Mouse (Mus musculus) forebrain, embryonic 14.5 days (tissue): ENCODE measurements at regions not wholly inside any gene's neighbourhood (a gene's known extent, or its start where the extent isn't known, plus 50 kb on each side); places are given as distances from the start of the nearest gene placed in this dataset.

Source experiments
- ATAC-seq: fragments of 200-750 bp; cut with Nextera tagmentation; 2 replicates; pipeline ENCODE4 v1.8.0; 2017; ENCODE audit warnings: mild to moderate bottlenecking, moderate library complexity
- DNase-seq: peaks from one replicate; pipeline ENCODE4 v3.0.0-alpha.2; 2015; ENCODE audit warnings: low spot score
- H3K27ac ChIP-seq: fragments of 300-500 bp; sonication (generic); 2 replicates; pipeline ENCODE4 v1.5.1; 2014; ENCODE audit warnings: low read depth, mild to moderate bottlenecking, control low read depth, low read length, moderate library complexity
- H3K27me3 ChIP-seq: fragments of 300-500 bp; sonication (generic); replicated peaks from 2 replicates; pipeline ENCODE4 v1.6.1; 2014; ENCODE audit warnings: low read length, control low read depth, mixed read lengths; ENCODE audit not compliant: control insufficient read depth, insufficient read depth
- H3K36me3 ChIP-seq: fragments of 300-500 bp; sonication (generic); 2 replicates; pipeline ENCODE4 v1.6.1; 2014; ENCODE audit warnings: low read length, control low read depth; ENCODE audit not compliant: control insufficient read depth, insufficient read depth
- H3K4me1 ChIP-seq: fragments of 300-500 bp; sonication (generic); 2 replicates; pipeline ENCODE4 v1.6.1; 2014; ENCODE audit warnings: antibody characterized with exemption, low read length, control low read depth; ENCODE audit not compliant: control insufficient read depth, insufficient read depth
- H3K4me2 ChIP-seq: fragments of 300-500 bp; sonication (generic); 2 replicates; pipeline ENCODE4 v1.6.1; 2014; ENCODE audit warnings: mild to moderate bottlenecking, control low read depth, low read length
- H3K4me3 ChIP-seq: fragments of 300-500 bp; sonication (generic); 2 replicates; pipeline ENCODE4 v1.5.1; 2014; ENCODE audit warnings: low read depth, low read length, control low read depth
- H3K9ac ChIP-seq: fragments of 300-500 bp; sonication (generic); 2 replicates; pipeline ENCODE4 v1.6.1; 2014; ENCODE audit warnings: mild to moderate bottlenecking, low read length, control low read depth, moderate library complexity
- H3K9me3 ChIP-seq: fragments of 300-500 bp; sonication (generic); replicated peaks from 2 replicates; pipeline ENCODE4 v1.6.1; 2016; ENCODE audit warnings: low read length, control low read depth, mixed read lengths; ENCODE audit not compliant: control insufficient read depth
- WGBS: fragments of 180-500 bp; shearing (Covaris S2); extraction: QIAGEN DNeasy Blood & Tissue Kit; methylation state at CpG from one replicate; pipeline ENCODE4 v1.1.7; 2014; 5-methylcytosine and 5-hydroxymethylcytosine counted together

DNA sequence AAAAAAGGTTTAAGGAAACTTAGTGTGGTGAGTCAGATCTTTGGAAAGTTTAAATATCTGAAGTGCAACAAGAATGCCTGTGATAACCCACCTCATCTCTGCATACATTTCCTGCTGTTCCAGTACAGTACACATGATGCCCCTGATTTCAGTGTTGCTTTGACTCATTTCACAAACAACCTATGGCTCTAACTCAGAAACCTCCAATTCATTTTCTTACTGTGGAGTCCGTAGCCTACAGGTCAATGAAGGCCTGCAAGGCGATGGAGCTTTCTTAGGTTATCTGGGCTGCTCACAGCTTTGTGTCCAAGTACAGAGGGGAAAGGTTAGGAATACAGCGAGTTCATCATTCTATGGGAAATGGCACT, 235.8 kb upstream of the Map3k7 start:
- Histone ChIP-seq H3K27me3 (no peaks in the 10 kb centered on the region), H3K4me2 (no peak overlapping the region), H3K27ac (no peak overlapping the region), H3K36me3 (no peaks in the 10 kb centered on the region), H3K9me3 (no peaks in the 10 kb centered on the region), H3K9ac (no peak overlapping the region), H3K4me3 (no peak overlapping the region), H3K4me1 (peaks cover 9% of the 10 kb centered on the region)
- 36% methylated on average over 3 of the region's 3 CpGs for WGBS
- DNase-seq (no peak), ATAC-seq (no peak; the same call in 1 of the 2 replicates)

DNA sequence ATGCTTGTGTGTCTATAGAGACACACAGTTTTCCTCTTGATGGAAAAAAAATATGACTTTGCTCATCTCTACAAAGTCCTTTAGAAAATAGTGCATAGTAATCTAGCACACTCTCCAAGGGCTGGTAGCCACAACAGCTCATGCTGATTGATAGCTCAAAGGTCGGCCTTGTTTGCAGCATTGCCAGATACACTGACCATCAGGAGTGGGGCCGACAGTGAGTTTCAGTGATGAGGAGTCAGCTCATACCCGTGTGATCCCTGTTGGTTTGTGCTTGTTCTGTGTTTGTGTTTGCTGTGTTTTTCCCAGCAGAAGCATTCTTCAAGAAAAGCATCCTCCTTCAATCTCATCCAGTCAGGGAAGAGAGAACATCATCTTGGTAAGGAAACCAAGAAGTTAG, 220.1 kb upstream of the Map3k7 start:
- DNase-seq, result no peak
- Histone ChIP-seq H3K27me3 (no peaks in the 10 kb centered on the region), H3K27ac (no peak overlapping the region), H3K36me3 (no peaks in the 10 kb centered on the region), H3K4me2 (no peak overlapping the region), H3K4me1 (no peaks in the 10 kb centered on the region), H3K9ac (no peak overlapping the region), H3K4me3 (no peak overlapping the region), H3K9me3 (no peaks in the 10 kb centered on the region)
- 90% methylated on average over 3 of the region's 3 CpGs for WGBS
- ATAC-seq, result no peak

DNA sequence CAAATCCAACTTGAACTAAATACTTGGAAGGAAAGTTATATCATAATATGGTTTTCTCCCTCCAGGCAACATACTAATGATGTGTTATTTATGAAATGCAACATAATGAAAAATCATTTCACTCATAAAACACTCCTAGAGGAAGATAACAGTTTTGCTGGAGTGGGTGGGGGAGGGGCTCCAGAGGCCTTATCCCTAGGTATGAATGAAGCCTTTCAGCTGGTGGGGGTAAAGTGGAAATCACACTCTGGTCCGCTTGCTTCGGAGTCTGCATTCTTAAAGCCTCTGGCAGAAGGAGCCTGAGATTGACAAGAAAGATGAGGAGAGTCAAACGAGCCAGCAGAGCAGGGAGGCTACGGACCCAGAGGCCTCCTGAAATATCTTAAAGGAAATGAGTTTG, 219.5 kb upstream of the Map3k7 start:
- WGBS, result 62% methylated on average over 4 of the region's 4 CpGs
- H3K4me3 ChIP-seq, result no peak overlapping the region
- ATAC-seq (no peak), DNase-seq (no peak)
- no peaks in the 10 kb centered on the region for H3K4me1 ChIP-seq
- H3K27me3 ChIP-seq, result no peaks in the 10 kb centered on the region
- no peak overlapping the region for H3K27ac ChIP-seq
- no peak overlapping the region for H3K4me2 ChIP-seq
- H3K9me3 ChIP-seq, result no peaks in the 10 kb centered on the region
- H3K9ac ChIP-seq, result no peak overlapping the region
- H3K36me3 ChIP-seq, result no peaks in the 10 kb centered on the region

DNA sequence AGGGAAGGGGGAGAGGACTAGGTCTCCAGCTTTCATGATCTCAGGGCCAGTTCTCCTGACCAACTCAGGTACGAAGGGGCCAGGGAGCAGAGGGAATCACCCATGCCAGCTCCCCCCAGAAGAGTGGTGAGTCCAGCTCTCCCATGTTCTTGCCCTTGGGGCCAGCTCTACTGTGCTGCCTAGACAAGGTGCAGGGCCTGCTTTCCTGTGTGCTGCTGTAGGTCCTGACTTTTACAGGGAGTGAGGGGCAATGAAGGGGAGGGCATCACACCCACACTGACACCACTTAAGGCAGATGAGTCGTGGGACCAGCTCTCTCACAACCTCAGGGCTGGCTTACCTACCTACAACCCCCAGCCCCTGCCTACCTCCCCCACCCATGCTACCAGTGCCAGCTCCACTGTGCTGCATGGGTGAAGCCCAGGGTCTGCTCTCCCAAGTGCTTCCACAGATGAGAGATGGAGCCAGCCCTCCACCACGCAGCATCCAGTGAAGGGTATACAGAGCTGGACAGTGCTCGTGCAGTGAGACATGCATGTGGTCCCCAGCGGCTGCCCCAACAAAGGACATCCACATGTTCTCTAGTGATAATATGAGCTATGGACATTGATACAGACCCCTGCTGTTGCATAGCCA, 210.1 kb upstream of the Map3k7 start:
- H3K4me1 ChIP-seq, result no peaks in the 10 kb centered on the region
- H3K9ac ChIP-seq, result no peak overlapping the region
- no peak overlapping the region for H3K4me2 ChIP-seq
- H3K4me3 ChIP-seq, result no peak overlapping the region
- H3K27me3 ChIP-seq, result no peaks in the 10 kb centered on the region
- no peaks in the 10 kb centered on the region for H3K36me3 ChIP-seq
- DNase-seq (no peak), ATAC-seq (no peak)
- WGBS, result 91% methylated on average over 5 of the region's 5 CpGs
- no peak overlapping the region for H3K27ac ChIP-seq
- H3K9me3 ChIP-seq, result no peaks in the 10 kb centered on the region

DNA sequence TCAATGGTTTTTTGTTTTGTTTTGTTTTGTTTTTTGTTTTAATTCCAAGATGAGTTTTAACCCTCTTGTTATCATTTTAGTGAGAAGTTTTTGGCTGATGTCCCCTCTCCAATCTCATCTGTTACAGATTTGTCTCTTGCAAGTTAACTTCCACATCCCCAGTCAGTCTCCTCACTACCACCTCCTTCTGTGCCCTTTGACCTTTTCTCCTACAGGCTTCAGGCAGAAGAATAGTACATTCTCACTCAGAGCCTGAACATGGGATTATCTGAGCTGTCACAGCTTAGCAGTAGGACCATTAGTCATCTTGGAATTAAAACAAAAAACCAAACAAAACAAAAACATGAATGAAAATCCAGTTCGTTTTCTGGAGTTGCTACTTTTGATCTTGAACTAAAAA, 206.8 kb upstream of the Map3k7 start:
- Histone ChIP-seq H3K4me2 (no peak overlapping the region), H3K27me3 (no peaks in the 10 kb centered on the region), H3K4me1 (peaks cover 3% of the 10 kb centered on the region; the same call in 1 of the 2 replicates), H3K9ac (no peak overlapping the region), H3K27ac (no peak overlapping the region), H3K36me3 (no peaks in the 10 kb centered on the region), H3K9me3 (no peaks in the 10 kb centered on the region), H3K4me3 (no peak overlapping the region)
- 27% methylated on average over 1 of the region's 1 CpGs for WGBS
- ATAC-seq (no peak), DNase-seq (no peak)

DNA sequence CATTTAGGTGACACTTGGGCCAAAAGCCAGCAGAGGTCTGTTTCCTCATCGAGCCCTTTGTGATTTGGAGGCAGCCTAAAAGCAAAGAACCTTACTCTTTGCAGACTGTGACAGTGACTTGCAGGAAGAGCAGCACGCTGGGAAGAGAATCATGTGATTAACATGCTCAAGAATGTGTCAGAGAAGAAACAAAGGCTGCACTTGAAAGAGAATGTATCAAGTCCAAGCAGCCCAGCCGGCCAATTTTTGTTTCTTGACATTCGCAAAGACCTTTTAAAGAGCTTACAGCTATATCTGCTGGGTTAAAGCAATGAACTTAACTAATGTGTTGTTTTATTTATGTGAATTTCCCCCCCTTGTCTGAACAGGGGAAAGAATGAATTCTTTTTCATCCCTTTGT, 203.8 kb upstream of the Map3k7 start:
- H3K9me3 ChIP-seq, result no peaks in the 10 kb centered on the region
- DNase-seq (peak; percentile 17), ATAC-seq (no peak)
- H3K36me3 ChIP-seq, result no peaks in the 10 kb centered on the region
- H3K4me3 ChIP-seq, result no peak overlapping the region
- no peak overlapping the region for H3K4me2 ChIP-seq
- H3K4me1 ChIP-seq, result peaks cover 3% of the 10 kb centered on the region; the same call in 1 of the 2 replicates
- H3K27me3 ChIP-seq, result no peaks in the 10 kb centered on the region
- 42% methylated on average over 4 of the region's 4 CpGs for WGBS
- H3K27ac ChIP-seq, result no peak overlapping the region
- H3K9ac ChIP-seq, result no peak overlapping the region

DNA sequence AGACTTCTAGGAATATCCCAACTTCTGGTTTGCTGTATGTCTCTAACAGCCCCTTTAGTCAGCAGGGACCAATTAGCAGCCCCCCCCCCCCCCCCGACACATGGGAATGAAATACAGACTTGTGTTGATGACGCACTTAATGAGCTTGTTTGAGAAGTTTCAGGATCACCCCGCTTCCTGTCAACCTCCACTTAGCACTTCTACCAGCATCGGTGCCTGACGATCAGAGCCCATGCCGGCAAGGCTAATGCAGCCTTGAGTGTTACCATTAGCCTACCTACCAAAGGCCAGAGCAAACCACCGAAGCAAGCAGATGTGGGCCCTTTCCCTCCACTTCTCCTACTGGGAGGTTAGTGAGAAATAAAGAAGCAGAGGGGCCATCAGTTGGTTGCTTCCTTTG, 201.7 kb upstream of the Map3k7 start:
- ATAC-seq (no peak), DNase-seq (no peak)
- 81% methylated on average over 7 of the region's 7 CpGs for WGBS
- Histone ChIP-seq H3K4me1 (peaks cover 3% of the 10 kb centered on the region; the same call in 1 of the 2 replicates), H3K4me2 (no peak overlapping the region), H3K9ac (no peak overlapping the region), H3K27ac (no peak overlapping the region), H3K36me3 (no peaks in the 10 kb centered on the region), H3K4me3 (no peak overlapping the region), H3K9me3 (no peaks in the 10 kb centered on the region), H3K27me3 (no peaks in the 10 kb centered on the region)

DNA sequence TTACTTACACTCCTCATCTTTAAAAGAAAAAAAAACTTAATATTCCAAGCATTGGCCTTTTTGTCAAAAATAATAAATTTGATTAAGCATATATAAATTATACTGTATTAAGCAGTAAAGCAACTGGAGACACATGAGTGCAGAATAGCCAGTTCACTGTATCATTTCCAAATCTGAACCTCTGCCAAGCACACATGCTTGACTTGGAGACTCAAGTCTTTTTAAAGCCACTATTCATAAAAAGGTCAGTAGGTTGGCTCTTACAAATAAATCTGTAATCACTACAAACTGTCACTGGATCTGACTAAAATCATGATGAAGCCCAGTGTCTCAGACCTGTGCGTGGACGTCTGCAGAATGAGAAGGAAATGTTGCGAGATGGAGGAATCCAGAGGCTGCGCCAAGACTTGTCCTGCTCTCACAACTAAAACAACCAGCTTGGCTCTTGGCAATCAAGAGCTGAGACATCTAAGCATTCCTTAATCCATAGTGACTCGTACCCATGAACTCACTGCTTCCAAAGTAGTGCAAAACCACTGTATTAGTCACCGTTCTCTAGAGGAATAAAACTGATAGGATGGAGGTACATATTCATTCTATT, 195.8 kb upstream of the Map3k7 start:
- DNase-seq, result no peak

DNA sequence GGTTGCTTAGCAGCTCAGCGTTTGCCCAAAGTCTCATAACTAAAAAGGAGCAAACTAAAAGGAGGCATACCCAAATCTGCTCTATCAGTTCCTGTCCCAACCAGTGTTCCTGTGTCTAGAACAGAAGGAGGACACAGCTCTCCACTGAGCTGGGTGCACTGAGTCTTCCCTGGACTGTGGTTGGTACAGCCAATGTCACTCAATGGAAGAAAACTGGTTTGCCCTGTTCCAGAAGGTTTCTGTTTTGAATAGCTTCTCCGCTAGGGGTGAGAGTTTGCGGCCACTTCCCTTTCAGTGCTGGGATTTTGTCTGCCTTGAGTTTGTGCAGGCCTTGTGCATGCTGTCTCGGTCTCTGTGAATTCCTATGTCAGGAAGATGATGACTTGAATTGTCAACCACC, 194.6 kb upstream of the Map3k7 start:
- WGBS, result 87% methylated on average over 4 of the region's 4 CpGs
- Histone ChIP-seq H3K36me3 (no peaks in the 10 kb centered on the region), H3K9ac (no peak overlapping the region), H3K27ac (no peak overlapping the region), H3K4me2 (no peak overlapping the region), H3K4me3 (no peak overlapping the region), H3K27me3 (no peaks in the 10 kb centered on the region), H3K9me3 (no peaks in the 10 kb centered on the region), H3K4me1 (no peaks in the 10 kb centered on the region)
- DNase-seq (no peak), ATAC-seq (no peak)

More for the DNA sequence above, 195.8 kb upstream of the Map3k7 start:
- H3K4me3 ChIP-seq, result no peak overlapping the region
- no peak overlapping the region for H3K4me2 ChIP-seq
- H3K27me3 ChIP-seq, result no peaks in the 10 kb centered on the region
- ATAC-seq, result no peak
- no peak overlapping the region for H3K27ac ChIP-seq
- 88% methylated on average over 6 of the region's 6 CpGs for WGBS
- no peaks in the 10 kb centered on the region for H3K4me1 ChIP-seq
- H3K36me3 ChIP-seq, result no peaks in the 10 kb centered on the region
- H3K9me3 ChIP-seq, result no peaks in the 10 kb centered on the region
- no peak overlapping the region for H3K9ac ChIP-seq
